Mouse (Mus musculus) MN1 (cell line): ENCODE data around the gene Ttll1.

Source experiments
- DNase-seq: peaks from one replicate; pipeline ENCODE4 v3.0.0-alpha.2; 2016; ENCODE audit warnings: low spot score

Gene Ttll1

DNA sequence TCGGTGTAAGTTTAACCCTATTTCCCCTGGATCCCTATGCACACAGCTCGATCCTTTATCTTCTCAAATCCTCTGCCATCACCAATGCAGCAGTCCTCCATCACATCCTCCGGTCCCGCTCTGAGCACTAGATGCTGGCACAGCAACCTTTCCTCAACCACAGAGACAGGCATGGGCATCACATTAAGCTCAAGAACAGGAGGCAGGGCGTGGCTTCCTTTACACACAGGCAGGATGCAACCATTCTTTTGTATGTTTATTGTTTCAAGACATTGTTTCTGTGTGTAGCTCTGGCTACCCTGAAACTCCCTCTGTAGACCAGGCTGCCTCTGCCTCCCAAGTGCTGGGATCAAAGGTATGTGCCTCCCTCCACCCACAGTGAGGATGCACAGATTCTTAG is 55.1 kb downstream of the Ttll1 start:
- DNase-seq, result no peak

DNA sequence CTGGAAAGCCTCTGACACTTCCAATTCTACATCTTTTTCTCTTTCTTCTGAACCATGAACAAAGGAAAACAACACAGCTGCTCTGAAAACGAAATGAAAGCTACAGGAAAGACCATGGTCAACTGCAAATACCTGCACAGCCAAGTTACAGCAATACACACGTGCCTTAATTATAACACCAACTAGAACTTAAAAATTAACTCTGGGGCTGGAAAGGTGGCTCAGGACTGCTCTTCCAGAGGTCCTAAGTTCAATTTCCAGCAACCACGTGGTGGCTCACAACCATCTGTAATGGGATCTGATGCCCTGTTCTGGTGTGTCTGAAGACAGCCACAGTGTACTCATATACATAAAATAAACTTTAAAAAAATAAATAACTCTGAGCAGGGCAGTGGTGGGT is 55.7 kb downstream of the Ttll1 start:
- no peak for DNase-seq

DNA sequence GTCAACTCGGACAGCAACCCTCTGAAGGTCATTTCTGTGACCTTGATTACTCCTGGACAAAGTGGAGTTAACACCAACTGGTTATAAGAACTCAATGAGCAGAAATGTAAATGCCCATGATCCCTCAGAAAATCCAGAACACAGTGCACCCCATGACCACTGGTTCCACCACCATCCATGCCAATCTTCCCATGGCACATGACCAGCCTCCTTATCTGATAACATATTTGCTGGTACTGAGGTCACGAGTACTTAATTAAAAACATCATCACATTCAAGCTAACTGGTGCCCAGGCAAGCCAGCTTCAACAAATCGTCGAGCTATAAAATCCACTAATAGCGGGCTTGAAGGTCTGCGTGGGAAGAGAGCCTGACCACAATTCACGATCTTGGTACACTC is 56.3 kb downstream of the Ttll1 start:
- no peak for DNase-seq

DNA sequence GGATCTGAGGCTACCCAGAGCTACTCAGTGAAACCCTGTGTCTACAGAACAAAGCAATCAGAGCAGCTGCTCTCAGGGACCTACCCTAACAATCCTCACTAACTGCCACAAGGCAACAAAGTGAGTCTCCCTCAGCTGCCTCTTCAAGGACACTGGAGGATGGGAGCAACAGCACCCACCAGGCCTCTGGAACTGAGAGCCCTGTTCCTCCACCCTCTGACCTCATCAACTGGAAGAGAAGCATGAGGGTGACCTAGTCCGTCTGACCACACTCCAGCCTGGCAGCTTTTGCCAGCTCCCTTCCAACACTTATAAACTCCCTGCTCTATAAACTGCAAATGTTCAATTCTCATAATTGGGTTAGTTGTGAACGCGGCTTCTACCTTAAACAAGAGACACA is 56.8 kb downstream of the Ttll1 start:
- DNase-seq, result peak; percentile 37

DNA sequence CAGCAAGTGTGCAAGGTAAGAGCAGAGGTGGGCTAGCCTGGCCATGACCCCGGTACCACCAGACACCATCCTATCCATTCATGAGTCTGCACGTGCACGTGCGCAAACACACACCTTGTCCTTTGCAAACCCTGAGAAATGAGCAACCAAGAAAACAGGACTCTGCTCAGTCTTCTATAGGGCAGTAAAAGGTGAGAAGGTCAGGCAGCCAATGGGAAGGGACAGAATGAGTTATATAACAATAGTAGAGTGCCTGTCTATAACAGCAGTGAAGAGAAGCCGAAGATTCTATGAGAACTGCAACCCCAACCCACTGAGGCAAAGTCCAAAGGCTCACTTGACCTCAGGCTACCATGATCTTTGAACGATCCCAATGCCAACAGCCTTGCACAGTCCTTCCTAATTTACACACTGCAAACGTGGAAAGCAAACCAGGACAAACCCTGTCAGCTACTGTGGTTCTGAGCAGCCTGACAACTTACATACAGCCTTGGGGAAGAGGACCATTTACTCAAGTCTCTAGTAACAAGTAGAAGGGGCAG is 58.4 kb downstream of the Ttll1 start:
- DNase-seq, result no peak

DNA sequence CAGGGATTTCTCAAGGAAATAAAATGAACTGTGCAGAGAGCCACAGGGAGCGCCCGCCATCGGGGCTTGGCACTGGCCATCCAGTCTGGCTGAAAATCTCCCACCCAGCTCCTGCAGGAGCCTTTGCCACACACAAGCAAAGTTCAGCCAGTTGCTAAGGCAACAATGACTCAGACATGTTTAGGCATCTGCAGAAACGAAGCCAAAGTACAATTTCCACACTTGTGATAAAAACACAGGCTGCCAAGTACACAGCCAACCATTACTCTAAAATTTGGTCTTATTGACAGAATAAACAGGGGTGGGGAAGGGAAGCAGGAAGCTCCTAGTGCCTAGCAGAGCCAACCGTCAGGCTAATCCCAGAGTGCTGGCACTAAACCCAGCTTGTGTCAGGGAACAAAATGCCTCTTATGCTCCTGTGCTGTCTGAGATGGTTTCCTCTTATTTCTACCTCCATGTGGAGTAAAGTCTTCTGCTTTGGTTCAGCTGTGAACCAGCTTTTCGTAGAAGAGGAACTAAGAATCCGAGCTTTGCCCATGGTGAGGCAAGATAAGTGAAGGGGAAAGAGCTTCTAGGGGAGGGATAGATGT is 59.0 kb downstream of the Ttll1 start:
- peak; percentile 81 for DNase-seq

DNA sequence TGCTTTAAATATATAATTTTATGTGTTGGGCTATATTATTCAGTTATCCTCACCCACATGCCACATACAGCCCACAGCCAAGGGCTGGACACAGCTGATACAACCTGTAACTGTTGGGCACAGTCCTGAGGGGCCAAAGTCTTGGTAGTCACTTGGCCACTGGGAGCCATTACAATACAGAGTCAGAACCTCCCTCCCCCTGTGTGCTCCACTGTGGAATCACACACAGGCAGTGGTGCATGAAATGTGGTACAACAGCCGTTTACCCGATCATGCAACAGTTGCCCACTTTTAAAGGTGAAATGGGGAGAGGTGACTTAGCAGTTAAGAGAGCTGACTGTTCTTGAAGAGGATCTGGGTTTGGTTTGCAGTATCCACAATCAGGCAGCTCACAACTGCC is 60.7 kb downstream of the Ttll1 start:
- no peak for DNase-seq

DNA sequence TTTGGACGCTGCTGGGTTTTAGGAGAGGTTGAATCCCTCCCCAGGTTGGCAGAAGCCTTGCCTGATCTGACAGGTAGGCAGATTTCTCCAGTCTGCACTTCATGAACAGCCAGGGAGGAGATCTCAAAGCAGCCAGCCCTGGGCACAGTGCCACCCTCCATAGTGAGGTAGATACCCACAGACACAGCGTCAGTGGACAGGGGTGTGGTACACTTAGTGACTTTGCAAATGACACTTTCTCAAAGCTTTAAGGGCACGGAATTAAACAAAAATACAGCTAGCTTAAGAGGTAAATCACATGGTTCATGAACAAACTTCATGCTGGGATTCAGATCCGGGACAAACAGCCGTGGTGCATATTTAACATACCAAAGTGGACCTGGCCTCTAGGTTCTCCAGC is 62.0 kb downstream of the Ttll1 start:
- DNase-seq, result no peak

DNA sequence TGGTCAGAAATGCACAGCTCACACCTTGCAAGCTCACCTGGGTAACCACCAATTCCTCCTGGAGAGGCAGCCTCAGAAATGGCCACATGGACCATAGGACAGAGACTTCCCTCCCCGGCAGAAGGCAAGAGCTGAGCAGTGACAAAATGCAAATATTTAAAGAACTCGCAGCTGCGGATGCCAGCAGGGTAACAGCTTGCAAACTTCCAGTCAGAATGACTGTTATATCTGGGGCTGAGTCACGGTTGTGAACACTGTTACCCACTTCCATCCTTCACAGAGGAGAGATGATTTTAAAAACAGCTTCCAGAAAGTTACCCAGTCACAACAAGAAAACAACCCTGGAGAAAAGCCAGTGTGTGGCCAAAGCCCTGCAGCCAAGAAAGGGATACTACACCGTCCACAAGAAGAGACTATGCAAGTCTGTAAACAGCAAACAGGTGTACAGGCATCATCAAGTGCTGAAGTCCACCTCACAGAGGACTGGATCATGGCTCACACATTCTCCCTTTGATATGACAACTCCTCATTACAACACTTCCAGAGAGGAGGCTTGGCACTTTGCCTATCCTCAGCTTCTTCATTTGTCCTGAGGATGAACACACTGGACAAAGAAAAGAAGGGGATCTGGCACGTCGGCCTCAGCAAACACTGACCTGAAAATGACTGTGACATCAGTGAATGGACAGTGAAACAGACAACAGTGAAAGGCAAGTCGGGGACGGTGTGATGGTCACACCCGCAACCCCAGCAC is 62.7 kb downstream of the Ttll1 start:
- no peak for DNase-seq

DNA sequence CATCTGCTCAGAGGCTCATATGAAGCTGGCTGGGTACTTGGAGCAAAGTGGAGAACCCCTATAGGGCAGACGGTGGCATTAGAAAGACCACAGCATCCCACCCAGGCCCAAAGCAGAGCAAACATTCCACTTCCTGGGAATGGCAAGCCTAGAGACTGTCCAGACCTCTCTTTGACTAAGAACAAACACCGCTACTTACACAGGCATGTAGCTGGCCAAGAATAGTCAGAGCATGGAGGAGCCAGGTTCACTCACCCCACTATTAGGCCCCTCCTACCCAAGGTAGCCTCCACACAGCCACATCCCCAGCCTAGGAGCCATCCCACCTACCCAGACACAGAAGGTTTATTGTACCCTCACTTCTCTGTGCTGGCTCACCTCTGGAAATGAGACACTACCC is 64.8 kb downstream of the Ttll1 start:
- DNase-seq, result no peak

DNA sequence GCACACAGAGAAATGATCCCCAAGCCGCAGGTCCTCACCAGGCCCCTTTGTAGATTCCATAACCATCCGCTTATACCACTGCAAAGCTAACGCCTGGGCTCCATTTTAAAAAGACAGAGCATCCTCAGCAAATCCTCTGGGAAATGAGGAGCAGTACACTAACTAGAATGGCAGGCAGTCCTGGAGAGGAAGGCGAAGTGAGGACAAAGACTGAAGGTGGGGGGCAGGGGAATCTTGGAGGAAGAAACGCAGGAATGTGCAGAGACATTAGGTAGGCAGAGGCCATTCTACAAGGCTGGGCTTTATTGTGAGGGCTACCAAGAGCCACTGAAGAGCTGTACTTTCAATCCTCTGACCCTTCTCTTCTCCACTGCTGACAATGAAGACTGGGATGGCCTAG is 65.3 kb downstream of the Ttll1 start:
- no peak for DNase-seq

DNA sequence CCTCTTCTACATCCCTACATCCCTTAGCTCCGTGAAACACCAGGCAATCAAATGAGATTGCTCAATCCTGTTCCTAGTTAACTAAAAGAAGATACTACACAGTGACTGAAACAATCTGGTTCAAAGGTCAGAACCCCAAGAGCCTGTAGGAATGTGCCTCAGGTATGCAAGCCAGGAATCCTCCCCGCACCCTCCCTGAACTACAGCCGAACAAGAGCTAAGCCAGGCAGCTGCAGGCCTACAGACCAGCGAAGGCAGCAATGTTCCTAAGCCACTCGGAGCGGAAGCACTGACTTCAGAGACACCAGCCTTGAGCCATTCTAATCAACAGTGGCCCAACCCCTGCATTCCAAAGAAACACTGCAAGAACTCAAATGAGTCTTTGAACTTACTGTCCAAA is 66.3 kb downstream of the Ttll1 start:
- no peak for DNase-seq

DNA sequence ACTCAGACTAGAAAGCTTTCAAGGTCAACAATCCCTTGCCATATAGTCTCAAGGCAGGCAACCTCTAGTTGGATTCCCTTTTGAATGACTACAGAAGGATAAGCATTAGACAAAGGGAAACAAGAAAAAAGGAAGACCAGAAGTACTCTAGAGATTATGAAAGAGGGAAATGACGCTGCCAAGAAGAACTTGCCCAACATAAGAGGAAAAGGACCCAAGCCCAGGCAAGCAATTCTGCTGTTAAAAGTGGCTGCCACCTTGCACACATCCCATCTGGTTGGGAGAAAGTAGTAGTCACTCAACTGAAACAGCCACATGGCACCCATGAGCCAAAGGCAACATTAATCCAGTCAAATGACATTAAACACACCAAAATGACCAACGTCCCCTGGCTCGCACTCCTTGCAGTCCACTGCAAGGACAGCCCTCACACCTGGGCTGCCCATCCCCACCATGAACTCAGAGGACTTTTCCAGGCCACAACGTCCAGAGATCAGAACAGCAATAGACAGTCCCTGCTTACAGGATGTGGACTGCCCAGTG is 68.1 kb downstream of the Ttll1 start:
- DNase-seq, result no peak

DNA sequence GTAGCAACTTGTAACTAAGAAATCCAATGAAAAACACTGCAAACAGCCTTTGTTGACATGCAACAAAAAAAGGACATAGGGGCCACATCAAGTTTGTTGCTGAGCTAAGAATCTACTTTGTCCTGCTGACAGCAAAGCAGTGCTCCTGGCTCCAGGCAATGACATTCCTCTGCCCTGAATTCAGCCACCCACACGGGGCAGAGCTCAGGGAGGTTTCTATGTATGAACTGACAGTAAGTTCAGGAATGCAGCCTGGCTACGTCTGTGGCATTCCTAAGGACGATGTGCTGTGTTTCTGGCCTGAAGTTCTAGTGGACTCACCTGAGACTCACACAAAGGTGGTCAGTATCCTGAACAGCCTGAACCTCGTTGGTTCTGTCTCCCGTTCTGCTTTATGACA is 70.0 kb downstream of the Ttll1 start:
- DNase-seq, result no peak

DNA sequence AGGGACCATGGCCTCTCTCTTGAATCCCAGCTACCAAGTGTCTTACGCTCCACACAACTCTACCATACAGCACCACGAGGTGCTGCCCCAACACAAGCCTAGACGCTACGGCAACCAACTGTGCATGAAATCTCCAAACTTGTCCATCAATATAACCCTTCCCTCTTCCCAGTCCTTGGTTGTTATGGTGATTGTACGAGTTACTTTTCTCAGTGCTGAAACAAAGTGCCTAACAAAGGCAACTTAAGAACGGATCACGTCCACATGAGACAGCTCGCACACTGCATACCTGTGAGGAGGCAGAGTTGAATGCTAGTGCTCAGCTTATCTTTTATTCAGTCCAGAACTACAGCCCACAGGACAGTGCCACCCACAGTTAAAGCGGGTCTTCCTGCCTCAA is 74.2 kb downstream of the Ttll1 start:
- no peak for DNase-seq

DNA sequence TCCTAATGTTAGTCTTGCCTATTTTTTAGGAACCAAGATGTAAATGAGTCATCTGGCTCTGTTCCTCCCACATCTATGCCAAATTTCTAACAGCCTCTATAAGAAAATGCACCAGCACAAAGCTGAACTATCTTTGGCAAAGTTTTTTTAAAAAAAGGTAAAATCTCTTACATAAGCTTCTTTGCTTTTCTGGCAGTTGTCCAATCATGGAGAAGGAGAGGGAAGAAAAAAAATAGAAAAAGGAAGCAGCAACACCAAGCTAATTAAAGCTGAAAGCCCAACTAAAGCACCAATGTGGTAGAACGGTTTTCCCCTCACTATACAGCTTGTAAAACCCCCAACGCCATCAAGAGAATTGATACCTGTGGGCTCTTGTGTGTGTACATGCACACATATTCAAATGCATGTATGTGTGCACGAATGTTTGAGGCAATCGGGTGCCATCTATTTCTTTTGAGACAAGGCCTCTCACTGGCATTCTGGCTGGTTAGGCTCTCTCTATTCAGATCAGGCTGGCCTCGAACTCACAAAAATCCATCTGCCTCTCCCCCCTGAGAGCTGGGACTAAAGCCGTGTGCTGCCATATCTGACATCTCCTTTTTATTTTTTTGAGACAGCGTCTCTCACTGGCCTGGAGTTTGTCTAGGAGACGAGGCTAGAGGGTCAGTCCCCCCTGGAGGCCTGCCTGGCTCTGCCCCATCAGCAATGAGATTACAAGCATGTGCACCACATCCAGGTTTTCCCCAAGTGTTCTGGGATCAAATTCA is 75.2 kb downstream of the Ttll1 start:
- DNase-seq, result no peak

DNA sequence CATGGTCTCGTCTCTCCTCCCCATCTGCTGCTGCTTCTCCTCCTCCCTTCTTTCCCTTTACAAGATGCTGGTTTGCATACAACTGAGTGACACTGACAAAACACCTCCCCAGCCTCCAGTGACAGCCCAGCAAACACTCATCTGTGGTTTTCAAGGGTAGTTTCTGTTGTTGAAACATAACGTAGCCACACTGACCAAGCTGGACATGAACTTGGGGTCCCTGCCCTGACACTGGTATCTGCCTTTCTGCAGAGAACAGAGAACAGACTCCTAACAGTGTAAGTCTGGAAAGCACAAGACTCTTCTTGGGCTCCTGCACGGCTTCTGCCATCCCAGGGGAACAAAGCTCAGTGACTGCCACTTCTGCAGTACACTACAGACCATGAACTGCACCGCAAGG is 76.0 kb downstream of the Ttll1 start:
- DNase-seq, result no peak
